Mouse (Mus musculus) heart, embryonic 12.5 days (tissue): ENCODE measurements around the gene Tmem109. TPM values are rescaled to one million over a fixed set of nuclear protein-coding genes. Genes with fewer than 3 reads are reported as not detected.
A peak's percentile ranks its signal among the peaks of the same experiment; 100 is the strongest.

ENCODE experiments used
- ATAC-seq: fragments of 200-750 bp; cut with Nextera tagmentation; 2 replicates; pipeline ENCODE4 v1.8.0; 2017; ENCODE audit warnings: moderate TSS enrichment, moderate library complexity; ENCODE audit not compliant: insufficient number of reproducible peaks, low FRiP score
- H3K27ac ChIP-seq: fragments of 300-500 bp; sonication (generic); 2 replicates; pipeline ENCODE4 v1.5.1; 2016; ENCODE audit warnings: mild to moderate bottlenecking, moderate library complexity; ENCODE audit not compliant: poor library complexity, severe bottlenecking
- H3K27me3 ChIP-seq: fragments of 300-500 bp; sonication (generic); replicated peaks from 2 replicates; pipeline ENCODE4 v1.6.1; 2016; ENCODE audit warnings: mild to moderate bottlenecking, moderate library complexity
- H3K36me3 ChIP-seq: fragments of 300-500 bp; sonication (generic); 2 replicates; pipeline ENCODE4 v1.6.1; 2016; ENCODE audit warnings: mild to moderate bottlenecking, moderate library complexity
- H3K4me1 ChIP-seq: fragments of 300-500 bp; sonication (generic); replicated peaks from 2 replicates; pipeline ENCODE4 v1.6.1; 2016; ENCODE audit warnings: mild to moderate bottlenecking
- H3K4me2 ChIP-seq: fragments of 300-500 bp; sonication (generic); 2 replicates; pipeline ENCODE4 v1.6.1; 2016; ENCODE audit warnings: mild to moderate bottlenecking, moderate library complexity
- H3K4me3 ChIP-seq: fragments of 300-500 bp; sonication (generic); 2 replicates; pipeline ENCODE4 v1.5.1; 2016; ENCODE audit warnings: mild to moderate bottlenecking
- H3K9ac ChIP-seq: fragments of 300-500 bp; sonication (generic); 2 replicates; pipeline ENCODE4 v1.6.1; 2016; ENCODE audit warnings: mild to moderate bottlenecking, moderate library complexity
- H3K9me3 ChIP-seq: fragments of 300-500 bp; sonication (generic); replicated peaks from 2 replicates; pipeline ENCODE4 v1.6.1; 2016; ENCODE audit warnings: mild to moderate bottlenecking, moderate library complexity
- WGBS: fragments of 180-500 bp; shearing (Covaris S2); methylation state at CpG from one replicate; pipeline ENCODE4 v1.1.7; 2016; 5-methylcytosine and 5-hydroxymethylcytosine counted together
- polyA plus RNA-seq: library from polyadenylated mRNA; unstranded; fragments of >200 nt; fragmentation: Nextera tagmentation; extraction: Ambion mirVana; gene quantifications from 2 replicates; pipeline ENCODE4 v1.2.1, GENCODE M21; 2016

Tmem109 gene
- polyA plus RNA-seq, 1 experiment from 2014 or later = 70.9 TPM

- no peak overlapping the region for H3K27ac ChIP-seq
- H3K9me3 ChIP-seq = 0 out of 2 replicates have a peak, but pooled peaks cover 2% of the 10 kb centered on the region
- no peaks in the 10 kb centered on the region for H3K27me3 ChIP-seq
- no peak for ATAC-seq
- H3K4me3 ChIP-seq = no peak overlapping the region
- H3K9ac ChIP-seq = no peak overlapping the region
- peaks cover 21% of the 10 kb centered on the region for H3K4me1 ChIP-seq
- 78% methylated on average over 3 of the region's 3 CpGs for WGBS
- H3K36me3 ChIP-seq = no peaks in the 10 kb centered on the region
- no peak overlapping the region for H3K4me2 ChIP-seq
Measured at GRCm38 (mm10) chr19:10892201-10892600, 10.4 kb upstream of the Tmem109 start.

GRCm38 (mm10) chr19:10880975-10881425 is 801 bp downstream of the Tmem109 start:
- peak; percentile 69 for ATAC-seq
- 7% methylated on average over 14 of the region's 14 CpGs for WGBS

DNA sequence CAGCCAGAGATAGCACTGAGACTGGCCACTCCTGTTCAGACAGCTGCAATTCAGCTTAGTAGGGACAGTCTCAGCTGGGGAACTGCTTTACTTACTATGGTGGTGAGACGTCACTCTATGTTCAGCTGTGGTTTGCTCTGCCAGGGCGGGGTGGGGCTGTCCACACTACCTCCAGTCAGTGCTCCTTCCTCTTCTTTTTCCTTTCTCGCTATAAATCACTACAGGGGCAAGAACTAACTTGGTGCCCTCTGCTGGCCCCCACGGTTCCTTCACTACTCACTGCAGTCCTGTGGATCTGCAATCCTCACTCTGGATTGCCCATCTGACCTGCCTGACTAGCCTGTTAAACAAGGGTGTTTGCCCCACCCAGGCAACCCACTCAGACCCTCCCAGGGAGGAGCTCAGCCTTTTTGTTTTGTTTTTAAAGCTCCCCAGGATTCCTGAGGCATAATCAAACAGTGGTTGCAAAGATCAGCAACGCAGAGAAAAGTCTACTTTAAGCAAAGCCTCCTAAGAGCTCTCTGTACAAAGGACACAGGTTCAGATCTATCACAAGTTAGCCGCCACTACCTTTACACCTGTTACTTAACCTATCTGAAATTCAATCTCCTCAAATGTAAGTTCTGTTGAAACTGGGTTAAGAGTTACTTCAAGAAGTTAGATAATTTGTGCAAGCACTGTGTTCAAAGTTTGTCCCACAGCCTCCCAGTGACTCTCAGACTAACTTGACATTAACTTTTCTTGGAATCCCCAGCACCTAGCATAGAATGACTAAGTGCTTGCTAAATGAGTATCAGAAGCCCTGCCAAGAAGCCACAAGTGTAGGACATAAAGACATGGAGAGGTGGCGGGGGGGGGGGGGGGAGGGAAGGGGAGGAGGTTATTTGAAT is 1.5 kb downstream of the Tmem109 start:
- Histone ChIP-seq H3K9ac (peak overlapping the region; percentile 76), H3K27me3 (no peaks in the 10 kb centered on the region), H3K36me3 (peaks cover 4% of the 10 kb centered on the region; the same call in 1 of the 2 replicates), H3K27ac (no peak overlapping the region), H3K4me1 (peaks cover 17% of the 10 kb centered on the region; the same call in 1 of the 2 replicates), H3K4me2 (peak overlapping the region; percentile 95), H3K4me3 (peak overlapping the region; percentile 63), H3K9me3 (peaks cover 7% of the 10 kb centered on the region; the same call in 1 of the 2 replicates)
- 51% methylated on average over 7 of the region's 7 CpGs for WGBS
- no peak for ATAC-seq

More at GRCm38 (mm10) chr19:10880975-10881425, 801 bp downstream of the Tmem109 start:
- H3K4me3 ChIP-seq = peak overlapping the region; percentile 63
- peaks cover 8% of the 10 kb centered on the region for H3K9me3 ChIP-seq
- H3K4me2 ChIP-seq = peak overlapping the region; percentile 95
- no peaks in the 10 kb centered on the region for H3K27me3 ChIP-seq
- H3K36me3 ChIP-seq = peaks cover 4% of the 10 kb centered on the region; the same call in 1 of the 2 replicates
- H3K27ac ChIP-seq = peak overlapping the region; percentile 84
- H3K4me1 ChIP-seq = peaks cover 17% of the 10 kb centered on the region; the same call in 1 of the 2 replicates
- peak overlapping the region; percentile 76 for H3K9ac ChIP-seq

DNA sequence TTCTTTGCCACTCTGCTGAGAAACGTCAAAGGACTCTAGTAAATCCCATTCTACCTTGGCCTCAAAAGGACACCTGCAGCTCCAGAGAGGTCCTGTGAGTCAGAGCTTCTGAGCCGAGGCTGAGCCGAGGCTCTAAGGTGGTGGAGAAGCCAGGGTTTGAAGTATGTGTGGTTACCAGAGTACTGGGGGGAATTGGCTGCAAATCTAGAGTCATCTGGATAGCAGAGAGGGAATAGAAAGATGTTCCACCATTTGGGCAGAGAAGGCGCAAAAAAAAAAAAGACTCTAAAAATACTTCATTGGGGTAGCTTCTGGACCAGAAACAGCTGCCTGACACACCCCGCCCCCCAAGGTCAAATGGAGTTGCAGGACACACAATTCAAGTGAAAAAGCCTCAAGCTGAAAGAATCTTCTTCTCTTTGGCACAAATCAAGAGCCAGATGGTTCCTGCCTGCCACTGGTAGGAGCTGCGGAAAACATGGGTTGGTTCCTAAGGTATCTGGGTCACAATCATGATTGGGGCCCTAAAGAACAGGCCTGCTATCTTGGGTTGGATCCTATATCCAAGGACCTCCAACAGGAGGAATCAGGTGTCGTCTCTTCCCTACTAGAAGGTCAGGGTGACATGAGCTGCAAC is 3.5 kb downstream of the Tmem109 start:
- Histone ChIP-seq H3K27me3 (no peaks in the 10 kb centered on the region), H3K4me1 (peaks cover 17% of the 10 kb centered on the region; the same call in 1 of the 2 replicates), H3K9ac (no peak overlapping the region), H3K4me3 (no peak overlapping the region), H3K9me3 (no peaks in the 10 kb centered on the region), H3K4me2 (no peak overlapping the region), H3K27ac (no peak overlapping the region), H3K36me3 (peaks cover 15% of the 10 kb centered on the region)
- 86% methylated on average over 7 of the region's 7 CpGs for WGBS
- ATAC-seq = no peak

- H3K4me1 ChIP-seq = peaks cover 23% of the 10 kb centered on the region
- no peaks in the 10 kb centered on the region for H3K9me3 ChIP-seq
- 76% methylated on average over 14 of the region's 14 CpGs for WGBS
- no peaks in the 10 kb centered on the region for H3K27me3 ChIP-seq
- peaks cover 46% of the 10 kb centered on the region for H3K36me3 ChIP-seq
- H3K4me2 ChIP-seq = no peak overlapping the region
- H3K27ac ChIP-seq = no peak overlapping the region
- no peak overlapping the region for H3K4me3 ChIP-seq
- no peak overlapping the region for H3K9ac ChIP-seq
- no peak for ATAC-seq
Measured at GRCm38 (mm10) chr19:10871328-10871961, 10.4 kb downstream of the Tmem109 start.

DNA sequence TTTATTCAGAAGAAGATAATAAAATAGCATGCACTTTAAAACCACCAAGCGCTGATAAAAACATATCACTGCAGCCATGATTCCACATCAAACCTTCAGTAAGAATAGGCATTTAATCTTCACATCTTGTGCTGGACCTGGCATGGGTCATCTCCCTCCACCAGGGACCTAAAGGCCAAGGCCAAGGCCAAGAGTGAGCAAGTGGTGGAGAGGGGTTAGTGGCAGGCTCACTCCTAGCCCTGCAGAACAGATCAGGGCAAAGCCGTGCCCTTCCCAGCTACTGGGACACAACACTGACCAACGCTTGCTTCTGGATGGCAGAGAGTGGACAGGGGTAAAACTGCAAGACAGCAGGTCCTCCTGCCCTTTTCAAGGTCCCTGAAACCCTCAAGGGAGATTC is 11.1 kb downstream of the Tmem109 start:
- Histone ChIP-seq H3K27me3 (no peaks in the 10 kb centered on the region), H3K9me3 (no peaks in the 10 kb centered on the region), H3K9ac (no peak overlapping the region), H3K4me3 (no peak overlapping the region), H3K4me2 (no peak overlapping the region), H3K4me1 (peaks cover 23% of the 10 kb centered on the region), H3K27ac (0 out of 2 replicates have a peak overlapping the region, but pooled peaks have one; percentile 23), H3K36me3 (peaks cover 54% of the 10 kb centered on the region)
- 82% methylated on average over 3 of the region's 3 CpGs for WGBS
- no peak for ATAC-seq

GRCm38 (mm10) chr19:10869886-10870527 is 11.8 kb downstream of the Tmem109 start, which contains the start of gene Tmem132a:
Gene Tmem132a (minus strand): TSS chr19:10869940.
- Histone ChIP-seq H3K9ac (peak within 1 kb of the TSS; percentile 86), H3K4me1 (peaks cover 23% of the 10 kb centered on the region), H3K4me3 (peak within 1 kb of the TSS; percentile 85), H3K36me3 (peaks cover 60% of the 10 kb centered on the region), H3K27me3 (no peaks in the 10 kb centered on the region), H3K27ac (peak within 1 kb of the TSS; percentile 60), H3K9me3 (no peaks in the 10 kb centered on the region), H3K4me2 (peak within 1 kb of the TSS; percentile 86)
- 7% methylated on average over 8 of the region's 8 CpGs for WGBS
- no peak for ATAC-seq

- Histone ChIP-seq H3K27ac (peak overlapping the region; percentile 60), H3K4me3 (peak overlapping the region; percentile 85), H3K4me1 (peaks cover 23% of the 10 kb centered on the region), H3K4me2 (peak overlapping the region; percentile 86), H3K27me3 (no peaks in the 10 kb centered on the region), H3K9me3 (no peaks in the 10 kb centered on the region), H3K9ac (peak overlapping the region; percentile 86), H3K36me3 (peaks cover 66% of the 10 kb centered on the region)
- WGBS = under 1% methylated on average over 43 of the region's 43 CpGs
- peak; percentile 84 for ATAC-seq
Measured at GRCm38 (mm10) chr19:10869241-10869885, 12.4 kb downstream of the Tmem109 start.

DNA sequence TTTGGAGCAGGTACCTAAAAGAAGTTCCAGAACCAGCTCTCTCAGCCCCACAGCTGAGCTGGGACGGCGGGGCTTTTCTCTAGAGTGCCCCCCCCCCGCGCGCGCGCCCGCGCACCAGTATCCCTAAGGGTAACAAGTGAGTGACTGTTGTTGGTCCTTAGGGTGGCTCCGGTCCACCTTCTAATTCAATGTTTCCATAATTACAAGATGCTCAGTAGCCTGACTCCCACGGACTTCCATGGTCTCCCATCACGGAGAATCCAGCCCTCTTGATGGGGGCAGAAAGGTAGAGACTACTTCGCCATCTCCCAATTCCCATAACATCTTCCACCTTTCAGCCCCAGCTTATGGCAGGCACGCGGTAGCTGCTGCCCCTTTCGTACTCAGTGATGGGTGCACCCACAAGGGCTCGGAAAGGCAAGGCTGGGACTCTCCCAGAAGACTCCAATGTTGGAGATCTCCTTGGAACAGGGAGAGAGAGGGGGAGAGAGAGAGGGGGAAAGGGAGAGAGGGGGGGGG is 13.1 kb downstream of the Tmem109 start:
- H3K4me3 ChIP-seq = peak overlapping the region; percentile 85
- peaks cover 66% of the 10 kb centered on the region for H3K36me3 ChIP-seq
- no peaks in the 10 kb centered on the region for H3K27me3 ChIP-seq
- H3K4me2 ChIP-seq = peak overlapping the region; percentile 86
- 0 out of 2 replicates have a peak overlapping the region, but pooled peaks have one; percentile 60 for H3K27ac ChIP-seq
- H3K4me1 ChIP-seq = peaks cover 23% of the 10 kb centered on the region
- 0 out of 2 replicates have a peak, but pooled peaks have one; percentile 19 for ATAC-seq
- under 1% methylated on average over 17 of the region's 17 CpGs for WGBS
- no peaks in the 10 kb centered on the region for H3K9me3 ChIP-seq
- peak overlapping the region; percentile 86 for H3K9ac ChIP-seq
